ENCODE assay signal across 22 mouse cellular contexts in genomic region chr17:28272837-28273236, GRCm38 (mm10). TPM values are rescaled to one million over a fixed set of nuclear protein-coding genes. Genes with fewer than 3 reads are reported as not detected.
DNase-seq lines count a peak whose midpoint lies in the region; ATAC-seq and TF ChIP-seq lines count a peak whose summit lies in the region.
"Had no signal": no experiment of that assay in that cellular context is flagged by ENCODE, and none has a peak within 500 bp of the region (broad histone marks: within the 10 kb centered on the region; RNA-seq: fewer than 3 reads in every experiment).

No protein-coding gene starts in this region.

- H3K4me1 ChIP-seq in kidney, postnatal 0 days (replicated peaks; ENCODE audit: insufficient read depth, low read length), result 0 out of 2 replicates have a peak, but pooled peaks cover 4% of the 10 kb centered on the region
- H3K4me1 ChIP-seq: forebrain, embryonic 15.5 days had no signal

- H3K9me3 ChIP-seq in kidney, postnatal 0 days (replicated peaks; ENCODE audit: low read length), result no peaks in the 10 kb centered on the region
- H3K9me3 ChIP-seq: embryonic facial prominence, embryonic 12.5 days; forebrain, embryonic 15.5 days; G1E; neural tube, embryonic 13.5 days had no signal

- 66% methylated on average over 6 of the region's 6 CpGs for WGBS in kidney, postnatal 0 days

- no peak overlapping the region for H3K9ac ChIP-seq in kidney, postnatal 0 days (ENCODE audit: low read depth, low read length)
- H3K9ac ChIP-seq: embryonic facial prominence, embryonic 12.5 days; forebrain, embryonic 15.5 days; neural tube, embryonic 13.5 days had no signal

- no peak overlapping the region for H3K4me3 ChIP-seq in gastrocnemius, adult 2 months
- no peak overlapping the region for H3K4me3 ChIP-seq in kidney, postnatal 0 days (replicated peaks; ENCODE audit: low read depth, low read length)
- H3K4me3 ChIP-seq: embryonic facial prominence, embryonic 12.5 days; erythroblast, embryonic 14.5 days; forebrain, embryonic 15.5 days; layer of hippocampus, adult 2 months; neural tube, embryonic 13.5 days had no signal

- no peak overlapping the region for H3K4me2 ChIP-seq in kidney, postnatal 0 days (ENCODE audit: low read length)
- H3K4me2 ChIP-seq: embryonic facial prominence, embryonic 12.5 days; forebrain, embryonic 15.5 days; heart, embryonic 11.5 days; neural tube, embryonic 13.5 days had no signal

- ATAC-seq in kidney, postnatal 0 days (replicated peaks; ENCODE audit: low FRiP score, low read depth), result no peak
- ATAC-seq: forebrain, embryonic 15.5 days; hindbrain, embryonic 16.5 days had no signal

- intact Hi-C loops in gastrocnemius, adult 2 months (cut with DNase I), result loop anchor here (2.0 kb wide), 1 partner anchor 26 kb away; no protein-coding TSS in a partner anchor
- intact Hi-C loops in gastrocnemius, postnatal 36 days (cut with DNase I), result loop anchor here (5.0 kb wide), 1 partner anchor 34 kb away; no protein-coding TSS in a partner anchor

- peak overlapping the region; percentile 56; the same call in 1 of the 2 replicates for H3K27ac ChIP-seq in gastrocnemius, adult 2 months
- 0 out of 2 replicates have a peak overlapping the region, but pooled peaks have one; percentile 42 for H3K27ac ChIP-seq in kidney, postnatal 0 days
- H3K27ac ChIP-seq: forebrain, embryonic 15.5 days; layer of hippocampus, adult 2 months; neural tube, embryonic 13.5 days had no signal

- H3K36me3 ChIP-seq in kidney, postnatal 0 days (ENCODE audit: insufficient read depth, low read length), result no peaks in the 10 kb centered on the region
- H3K36me3 ChIP-seq: embryonic facial prominence, embryonic 12.5 days; forebrain, embryonic 15.5 days; neural tube, embryonic 13.5 days had no signal

- no peak for TF ChIP-seq CTCF in gastrocnemius, adult 2 months (IDR thresholded peaks at IDR 0.05)
- no peak for TF ChIP-seq CTCF in kidney, postnatal 0 days (IDR thresholded peaks at IDR 0.05; ENCODE audit: low read depth)

- no peak for DNase-seq in gastrocnemius, adult 2 months
- no peak for DNase-seq in gastrocnemius, postnatal 36 days
- DNase-seq in kidney, postnatal 0 days (ENCODE audit: low spot score), result no peak
- no peak for DNase-seq in kidney, adult 9 months
- DNase-seq in retina, postnatal 1 day, result peak; percentile 30
- no peak for DNase-seq in retina, embryonic 14.5 days (ENCODE audit: low spot score)
- peak; percentile 58 for DNase-seq in yolk sac, embryonic 10.5 days (ENCODE audit: low spot score)
- DNase-seq in cerebellum, postnatal 10 days, result no peak
- DNase-seq: cerebellum, adult 9-11 months; kidney, adult 8-10 months; liver; midbrain, embryonic 14.5 days; spleen, adult 18-20 months; thymus, postnatal 4 days had no signal

- H3K27me3 ChIP-seq in kidney, postnatal 0 days (ENCODE audit: insufficient read depth, low read length), result no peaks in the 10 kb centered on the region
- H3K27me3 ChIP-seq: embryonic facial prominence, embryonic 12.5 days; forebrain, embryonic 15.5 days; neural tube, embryonic 13.5 days had no signal

RNA-seq across cellular contexts. Expression of gene Ppard, which starts 40.3 kb away (rescaled TPM):
- total RNA-seq in gastrocnemius, adult 2 months (2021), result 10 to 100 TPM; 29.1 to 30.7 TPM
- 10 to 100 TPM; 24.4 to 31.1 TPM for total RNA-seq in gastrocnemius, postnatal 36 days (2021)
- polyA plus RNA-seq in kidney, postnatal 0 days (2015; fragmentation: Nextera tagmentation; extraction: Ambion mirVana), result 1.8 and 2.0 TPM in 2 replicates

RNA-seq across cellular contexts. Expression of gene Fance, which starts 40.5 kb away (rescaled TPM):
- total RNA-seq in gastrocnemius, adult 2 months (2021), result 10 to 100 TPM in 1 of 2 experiments, 1 to 10 TPM in 1; 9.4 to 11.2 TPM
- total RNA-seq in gastrocnemius, postnatal 36 days (2021), result 10 to 100 TPM in 1 of 2 experiments, 1 to 10 TPM in 1; 7.0 to 10.3 TPM
- polyA plus RNA-seq in kidney, postnatal 0 days (2015; fragmentation: Nextera tagmentation; extraction: Ambion mirVana), result 24.9 and 29.5 TPM in 2 replicates

RNA-seq across cellular contexts. Expression of gene Rpl10a, which starts 55.4 kb away (rescaled TPM):
- 100 to 1,000 TPM; 382 to 410 TPM for total RNA-seq in gastrocnemius, adult 2 months (2021)
- total RNA-seq in gastrocnemius, postnatal 36 days (2021), result 100 to 1,000 TPM; 327 to 414 TPM
- polyA plus RNA-seq in kidney, postnatal 0 days (2015; fragmentation: Nextera tagmentation; extraction: Ambion mirVana), result 645 and 750 TPM in 2 replicates

Comparison
In these comparisons a context has a peak if more than half of its experiments do, and no peak if none do; other contexts are left out.
1. DNase-seq: peak in retina, postnatal 1 day (single experiment) and yolk sac, embryonic 10.5 days (single experiment); none in gastrocnemius, adult 2 months (single experiment), gastrocnemius, postnatal 36 days (0 of 2), kidney, postnatal 0 days (single experiment), kidney, adult 9 months (single experiment), retina, embryonic 14.5 days (single experiment) and cerebellum, postnatal 10 days (0 of 2).